Mouse (Mus musculus) bone marrow, adult 2 months (tissue): Measurements from ENCODE around the gene Rnf19b. TPM values are rescaled to one million over a fixed set of nuclear protein-coding genes. Genes with fewer than 3 reads are reported as not detected.

ENCODE experiments used
- H3K27ac ChIP-seq: fragments of 200-500 bp; 2 replicates; pipeline ENCODE4 v1.5.1; 2012; ENCODE audit warnings: low read depth, mild to moderate bottlenecking, control low read depth, inconsistent platforms, low read length; ENCODE audit not compliant: control insufficient read depth, poor library complexity, insufficient read depth
- H3K4me1 ChIP-seq: fragments of 200-500 bp; 2 replicates; pipeline ENCODE4 v1.6.1; 2011; ENCODE audit warnings: low read length; ENCODE audit not compliant: control insufficient read depth, insufficient read depth
- H3K4me3 ChIP-seq: fragments of 200-500 bp; replicated peaks from 2 replicates; pipeline ENCODE3; 2011; ENCODE audit warnings: mild to moderate bottlenecking, low read depth, low read length, control low read depth; ENCODE audit not compliant: control insufficient read depth
- CTCF ChIP-seq: fragments of 200-500 bp; IDR thresholded peaks from 2 replicates; pipeline ENCODE4 v1.5.1; 2011; ENCODE audit warnings: low read length, control low read depth; ENCODE audit not compliant: control insufficient read depth, insufficient read depth
- POLR2A ChIP-seq: fragments of 200-500 bp; IDR thresholded peaks from 2 replicates; pipeline ENCODE4 v1.6.1; 2011; ENCODE audit warnings: low read depth, mild to moderate bottlenecking, control low read depth, low read length, borderline replicate concordance; ENCODE audit not compliant: control insufficient read depth
- WGBS: fragments of 180-500 bp; shearing (Covaris S2); methylation state at CpG from one replicate; pipeline ENCODE4 v1.1.7; 2018; 5-methylcytosine and 5-hydroxymethylcytosine counted together
- polyA plus RNA-seq: library from polyadenylated mRNA; stranded (reverse); fragments of >200 nt; gene quantifications from 2 replicates; pipeline ENCODE4 v1.2.4, GENCODE M21; 2011; ENCODE audit warnings: low replicate concordance; ENCODE audit not compliant: missing spikeins, insufficient read depth, insufficient read length

Rnf19b gene
- polyA plus RNA-seq, 1 experiment, result 47.7 TPM

DNA sequence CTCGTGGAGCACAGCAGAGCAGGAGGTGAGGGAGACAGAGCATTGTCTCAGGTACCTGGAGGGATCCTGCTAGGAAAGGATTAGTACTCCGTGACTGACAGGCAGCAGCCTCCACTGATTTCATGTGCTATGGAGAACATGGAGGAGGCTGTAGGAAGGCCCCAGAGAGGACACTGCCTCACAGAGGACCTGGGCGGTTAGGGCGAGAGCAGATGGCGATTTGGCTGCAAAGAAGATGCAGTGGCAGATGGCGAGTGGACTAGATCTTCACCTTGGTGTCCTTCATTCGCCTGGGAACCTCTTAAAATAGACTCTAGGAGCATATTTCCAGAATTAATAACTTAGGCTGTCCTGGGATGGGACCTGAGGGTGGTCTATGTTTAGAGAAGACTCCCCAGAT lies 23.0 kb downstream of the Rnf19b start:
- WGBS, result 80% methylated on average over 7 of the region's 7 CpGs
- TF ChIP-seq CTCF (no peak), POLR2A (no peak)
- Histone ChIP-seq H3K27ac (peak overlapping the region; percentile 57), H3K4me1 (no peaks in the 10 kb centered on the region; the same call in 1 of the 2 replicates), H3K4me3 (no peak overlapping the region)

DNA sequence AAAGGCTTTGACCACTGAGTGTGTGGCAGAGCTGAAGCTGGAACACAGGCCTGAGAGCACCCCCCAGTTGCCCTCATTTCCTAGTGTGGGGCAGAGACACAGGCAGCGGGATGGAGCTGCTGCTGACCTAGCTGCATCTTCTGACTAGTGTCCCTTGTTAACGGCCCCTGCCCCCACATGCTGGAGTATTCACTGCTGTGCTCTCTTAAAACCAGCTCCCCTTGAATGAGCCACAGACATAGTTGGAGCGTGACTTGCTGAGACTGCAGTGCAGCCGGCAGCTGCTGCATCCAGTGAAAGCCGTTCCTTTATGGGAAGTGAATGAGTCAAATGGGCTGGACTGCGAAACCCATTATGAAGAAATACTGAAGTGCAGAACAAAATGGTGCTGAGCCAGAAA lies 23.4 kb downstream of the Rnf19b start:
- TF ChIP-seq CTCF, result no peak
- TF ChIP-seq POLR2A, result no peak
- H3K4me1 ChIP-seq, result no peaks in the 10 kb centered on the region; the same call in 1 of the 2 replicates
- WGBS, result 49% methylated on average over 6 of the region's 6 CpGs
- H3K4me3 ChIP-seq, result no peak overlapping the region
- H3K27ac ChIP-seq, result peak overlapping the region; percentile 57

- H3K4me1 ChIP-seq, result no peaks in the 10 kb centered on the region; the same call in 1 of the 2 replicates
- H3K4me3 ChIP-seq, result no peak overlapping the region
- peak overlapping the region; percentile 55 for H3K27ac ChIP-seq
- TF ChIP-seq POLR2A, result no peak
- TF ChIP-seq CTCF, result no peak
- WGBS, result 57% methylated on average over 3 of the region's 3 CpGs
Observed at GRCm38 (mm10) chr4:129081939-129082338, 23.9 kb downstream of the Rnf19b start.

DNA sequence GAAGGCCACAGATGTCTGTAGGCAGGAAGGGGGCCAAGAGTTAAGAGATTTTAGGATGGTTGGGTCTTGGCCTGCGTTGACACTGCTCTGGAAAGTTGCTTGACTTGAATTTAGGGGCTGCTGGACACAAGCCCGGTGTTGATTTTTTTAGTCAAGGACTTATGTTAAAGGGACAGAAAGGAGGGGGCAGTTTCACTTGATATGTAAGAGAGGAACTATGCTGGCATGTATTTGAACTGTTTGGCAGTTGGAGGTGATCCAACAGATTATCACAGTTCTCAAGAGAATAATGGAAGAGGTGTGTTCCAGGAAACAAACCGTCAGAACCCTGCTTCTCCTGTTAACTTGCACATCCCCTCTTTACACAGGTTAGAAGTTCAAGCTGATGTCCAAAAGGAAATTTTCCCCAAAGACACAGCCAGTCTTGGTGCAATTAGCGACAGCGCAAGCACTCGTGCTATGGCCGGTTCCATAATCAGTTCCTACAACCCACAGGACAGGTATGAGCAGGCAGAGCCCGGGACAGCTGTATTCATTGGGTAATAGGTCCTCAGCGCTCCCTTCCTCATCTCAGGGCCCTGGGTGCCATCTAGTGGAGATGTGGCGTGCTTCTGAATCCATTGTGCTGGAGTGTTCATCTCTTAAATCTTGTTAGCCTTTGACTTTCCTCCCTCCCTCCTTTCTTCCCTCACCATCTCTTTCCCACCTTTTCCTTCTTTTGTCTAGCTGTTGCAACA lies 24.5 kb downstream of the Rnf19b start:
- peak; percentile 92 for TF ChIP-seq CTCF
- no peak for TF ChIP-seq POLR2A
- Histone ChIP-seq H3K4me3 (no peak overlapping the region), H3K27ac (peak overlapping the region; percentile 55), H3K4me1 (no peaks in the 10 kb centered on the region; the same call in 1 of the 2 replicates)
- WGBS, result 28% methylated on average over 10 of the region's 10 CpGs

GRCm38 (mm10) chr4:129084896-129085295 lies 26.8 kb downstream of the Rnf19b start:
- Histone ChIP-seq H3K4me1 (no peaks in the 10 kb centered on the region; the same call in 1 of the 2 replicates), H3K27ac (no peak overlapping the region), H3K4me3 (no peak overlapping the region)
- 92% methylated on average over 9 of the region's 9 CpGs for WGBS
- TF ChIP-seq CTCF (no peak), POLR2A (no peak)

DNA sequence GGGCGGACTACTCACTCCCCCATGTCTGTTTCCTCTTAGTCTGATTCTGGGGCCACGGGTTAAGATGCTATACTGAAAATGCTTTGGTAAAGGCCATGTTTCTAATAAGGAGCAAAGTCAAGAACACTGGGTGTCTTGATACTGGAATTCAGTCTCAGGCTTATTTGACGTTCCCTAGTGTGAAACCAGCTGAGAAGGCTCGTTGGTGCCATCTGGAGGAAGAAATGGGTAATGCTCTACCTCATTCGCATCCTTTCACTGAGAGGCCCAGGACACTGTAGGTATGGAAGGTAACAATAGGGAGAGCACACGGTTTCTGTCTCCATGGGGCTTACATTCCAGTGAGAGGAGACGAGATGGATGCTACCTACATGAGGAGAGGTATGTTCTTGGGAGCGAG lies 28.0 kb downstream of the Rnf19b start:
- Histone ChIP-seq H3K4me1 (no peaks in the 10 kb centered on the region; the same call in 1 of the 2 replicates), H3K27ac (no peak overlapping the region), H3K4me3 (no peak overlapping the region)
- TF ChIP-seq CTCF (peak; percentile 63), POLR2A (no peak)
- WGBS, result 30% methylated on average over 8 of the region's 8 CpGs

- no peaks in the 10 kb centered on the region for H3K4me1 ChIP-seq
- WGBS, result 79% methylated on average over 5 of the region's 5 CpGs
- H3K4me3 ChIP-seq, result no peak overlapping the region
- H3K27ac ChIP-seq, result no peak overlapping the region
- no peak for TF ChIP-seq CTCF
- no peak for TF ChIP-seq POLR2A
Observed at GRCm38 (mm10) chr4:129087850-129088249, 29.8 kb downstream of the Rnf19b start.

GRCm38 (mm10) chr4:129095276-129095675 lies 37.2 kb downstream of the Rnf19b start:
- H3K4me1 ChIP-seq, result no peaks in the 10 kb centered on the region
- TF ChIP-seq CTCF (no peak), POLR2A (no peak)
- H3K27ac ChIP-seq, result no peak overlapping the region
- no peak overlapping the region for H3K4me3 ChIP-seq
- WGBS, result 32% methylated on average over 15 of the region's 15 CpGs
